Comparison of ENCODE assay signal across 16 mouse cellular contexts in genomic region chr8:5297190-5297589, GRCm38 (mm10).
DNase-seq lines count a peak whose midpoint lies in the region; ATAC-seq and TF ChIP-seq lines count a peak whose summit lies in the region.
"Had no signal": no experiment of that assay in that cellular context is flagged by ENCODE, and none has a peak within 500 bp of the region (broad histone marks: within the 10 kb centered on the region; RNA-seq: fewer than 3 reads in every experiment).

No protein-coding gene starts in this region.

- peak; percentile 51 for TF ChIP-seq CTCF in kidney, postnatal 0 days (IDR thresholded peaks at IDR 0.05; ENCODE audit: low read depth)
- no peak for TF ChIP-seq CTCF in thymus, adult 2 months (IDR thresholded peaks at IDR 0.05; ENCODE audit: borderline replicate concordance, control insufficient read depth, extremely low read depth, insufficient read depth, low read length, poor library complexity)

- H3K4me2 ChIP-seq in kidney, postnatal 0 days (ENCODE audit: low read length) = no peak overlapping the region
- H3K4me2 ChIP-seq in forebrain, embryonic 16.5 days (ENCODE audit: low read length) = no peak overlapping the region
- H3K4me2 ChIP-seq: embryonic facial prominence, embryonic 15.5 days; neural tube, embryonic 12.5 days had no signal

- no peaks in the 10 kb centered on the region for H3K4me1 ChIP-seq in kidney, postnatal 0 days (replicated peaks; ENCODE audit: insufficient read depth, low read length)
- no peaks in the 10 kb centered on the region for H3K4me1 ChIP-seq in forebrain, embryonic 16.5 days (replicated peaks; ENCODE audit: control insufficient read depth, insufficient read depth, low read length)
- no peaks in the 10 kb centered on the region for H3K4me1 ChIP-seq in thymus, adult 2 months (replicated peaks; ENCODE audit: control insufficient read depth, insufficient read depth, low read length)
- H3K4me1 ChIP-seq: embryonic facial prominence, embryonic 15.5 days; megakaryocyte, embryonic 14.5 days; neural tube, embryonic 12.5 days had no signal

- intact Hi-C loops in gastrocnemius, postnatal 14 days (cut with DNase I; ENCODE audit: low total_unique reads) = no loop called here

- no peaks in the 10 kb centered on the region for H3K36me3 ChIP-seq in kidney, postnatal 0 days (ENCODE audit: insufficient read depth, low read length)
- no peaks in the 10 kb centered on the region for H3K36me3 ChIP-seq in forebrain, embryonic 16.5 days (ENCODE audit: control insufficient read depth, insufficient read depth)
- H3K36me3 ChIP-seq in thymus, adult 2 months (ENCODE audit: control insufficient read depth, insufficient read depth, low read length) = no peaks in the 10 kb centered on the region
- H3K36me3 ChIP-seq: embryonic facial prominence, embryonic 15.5 days; G1E; neural tube, embryonic 12.5 days had no signal

- no peak overlapping the region for H3K9ac ChIP-seq in kidney, postnatal 0 days (ENCODE audit: low read depth, low read length)
- H3K9ac ChIP-seq in forebrain, embryonic 16.5 days (replicated peaks; ENCODE audit: low read depth, low read length) = no peak overlapping the region
- H3K9ac ChIP-seq: embryonic facial prominence, embryonic 15.5 days; neural tube, embryonic 12.5 days had no signal

- H3K27me3 ChIP-seq in kidney, postnatal 0 days (ENCODE audit: insufficient read depth, low read length) = no peaks in the 10 kb centered on the region
- no peaks in the 10 kb centered on the region for H3K27me3 ChIP-seq in forebrain, embryonic 16.5 days (replicated peaks; ENCODE audit: control insufficient read depth, insufficient read depth, low read length)
- H3K27me3 ChIP-seq in thymus, adult 2 months (ENCODE audit: control insufficient read depth, insufficient read depth, low read length) = no peaks in the 10 kb centered on the region
- H3K27me3 ChIP-seq: embryonic facial prominence, embryonic 15.5 days; megakaryocyte, embryonic 14.5 days; neural tube, embryonic 12.5 days had no signal

- TF ChIP-seq POLR2A in thymus, adult 2 months (IDR thresholded peaks at IDR 0.05; ENCODE audit: control insufficient read depth, extremely low read depth, insufficient read depth, low read length, poor library complexity) = no peak

- ATAC-seq in kidney, postnatal 0 days (replicated peaks; ENCODE audit: low FRiP score, low read depth) = no peak
- ATAC-seq in forebrain, embryonic 16.5 days = peak; percentile 45; the same call in 1 of the 2 replicates

- H3K27ac ChIP-seq in kidney, postnatal 0 days = no peak overlapping the region
- H3K27ac ChIP-seq in forebrain, embryonic 16.5 days (ENCODE audit: low read length) = no peak overlapping the region
- H3K27ac ChIP-seq in thymus, adult 2 months (ENCODE audit: control insufficient read depth, insufficient read depth, low read length) = no peak overlapping the region
- H3K27ac ChIP-seq: embryonic facial prominence, embryonic 15.5 days; neural tube, embryonic 12.5 days had no signal

- no peak overlapping the region for H3K4me3 ChIP-seq in kidney, postnatal 0 days (replicated peaks; ENCODE audit: low read depth, low read length)
- H3K4me3 ChIP-seq in forebrain, embryonic 16.5 days (replicated peaks; ENCODE audit: low read length) = no peak overlapping the region
- no peak overlapping the region for H3K4me3 ChIP-seq in thymus, adult 2 months (ENCODE audit: control insufficient read depth, insufficient read depth, low read length)
- H3K4me3 ChIP-seq: embryonic facial prominence, embryonic 15.5 days; megakaryocyte, embryonic 14.5 days; neural tube, embryonic 12.5 days had no signal

- no peaks in the 10 kb centered on the region for H3K9me3 ChIP-seq in kidney, postnatal 0 days (replicated peaks; ENCODE audit: low read length)
- H3K9me3 ChIP-seq in forebrain, embryonic 16.5 days (ENCODE audit: control insufficient read depth, low read length) = no peaks in the 10 kb centered on the region
- H3K9me3 ChIP-seq: embryonic facial prominence, embryonic 15.5 days; G1E; neural tube, embryonic 12.5 days had no signal

- DNase-seq in embryo, embryonic 11 days = peak; percentile 13
- no peak for DNase-seq in embryo, embryonic 9.5 days (ENCODE audit: extremely low spot score)
- peak; percentile 66 for DNase-seq in kidney, postnatal 0 days (ENCODE audit: low spot score)
- DNase-seq in kidney, postnatal 4 days = no peak
- peak; percentile 5 for DNase-seq in 416B (ENCODE audit: low read depth)
- no peak for DNase-seq in thymus, adult 2 months
- DNase-seq in gastrocnemius, postnatal 14 days = no peak
- DNase-seq: cerebellum, adult 9-10 months; heart, adult 18-20 months; heart, postnatal 4 days; thymus, adult 18-20 months had no signal

Comparison
In these comparisons a context has a peak if more than half of its experiments do, and no peak if none do; other contexts are left out.
1. DNase-seq: peak in embryo, embryonic 11 days (single experiment), kidney, postnatal 0 days (single experiment) and 416B (single experiment); none in embryo, embryonic 9.5 days (single experiment), kidney, postnatal 4 days (0 of 2), thymus, adult 2 months (single experiment) and gastrocnemius, postnatal 14 days (single experiment).